Mouse (Mus musculus) left cerebral cortex, adult 2 months (tissue): Measurements from ENCODE around the gene 4933406M09Rik. TPM values are rescaled to one million over a fixed set of nuclear protein-coding genes. Genes with fewer than 3 reads are reported as not detected.

Source experiments
- DNase-seq, 2 experiments: peaks; one replicate each; pipeline ENCODE4 v3.0.0; 2021 to 2022; ENCODE audit warnings: low spot score in 2 of 2, mixed read lengths in 1 of 2; ENCODE audit errors: extremely low spot score in 1 of 2
- H3K27ac ChIP-seq: fragments of 200-600 bp; 2 replicates; pipeline ENCODE4 v1.8.1; 2022
- H3K4me3 ChIP-seq: fragments of 200-600 bp; 2 replicates; pipeline ENCODE4 v1.8.1; 2022
- CTCF ChIP-seq: fragments of 200-600 bp; IDR thresholded peaks from 2 replicates; pipeline ENCODE4 v1.8.1; 2022; ENCODE audit warnings: antibody characterized with exemption, mild to moderate bottlenecking, moderate library complexity
- intact Hi-C: fragments of 180-260 bp; cut with DNase I; formaldehyde crosslinking; loops from one replicate; pipeline ENCODE4 v1.15.1; 2025
- total RNA-seq, 2 experiments: library from RNA; stranded (reverse); gene quantifications; 2 replicates each; pipeline ENCODE4 v1.2.3; 2021

The 4933406M09Rik gene
- total RNA-seq, 2 experiments from 2014 or later = not detected

GRCm38 (mm10) chr1:134347791-134348190 is 37.9 kb upstream of the 4933406M09Rik start:
- TF ChIP-seq CTCF = no peak
- DNase-seq = peak in 1 of 2 experiments; percentile 7
- no peak overlapping the region for H3K4me3 ChIP-seq
- intact Hi-C loops = no loop called here
- no peak overlapping the region for H3K27ac ChIP-seq

DNA sequence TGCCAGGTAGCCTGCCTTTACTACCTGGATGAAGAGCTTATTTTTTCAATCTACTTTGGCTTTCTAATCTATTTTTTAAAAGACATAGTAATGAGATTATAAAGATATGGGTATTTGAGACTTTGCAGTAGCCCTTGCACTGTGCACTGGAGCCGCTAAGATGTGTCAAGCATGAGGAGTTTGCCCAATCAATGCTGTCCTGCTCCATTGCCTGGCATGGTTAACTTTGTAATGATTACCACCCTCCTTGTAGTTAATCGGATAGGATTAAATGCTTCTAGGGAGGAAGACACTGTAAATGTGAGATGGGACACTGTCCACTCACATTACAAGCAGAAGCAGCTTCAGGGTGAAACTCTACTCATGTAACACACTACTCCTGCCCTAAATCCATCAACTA is 32.4 kb upstream of the 4933406M09Rik start:
- no peak overlapping the region for H3K27ac ChIP-seq
- no peak for DNase-seq
- H3K4me3 ChIP-seq = no peak overlapping the region
- TF ChIP-seq CTCF = no peak
- intact Hi-C loops = loop anchor here (10.0 kb wide), 1 partner anchor 271 kb away; no protein-coding TSS in a partner anchor

GRCm38 (mm10) chr1:134357461-134357860 is 28.3 kb upstream of the 4933406M09Rik start:
- no peak overlapping the region for H3K4me3 ChIP-seq
- intact Hi-C loops = loop anchor here (10.0 kb wide), 1 partner anchor 267 kb away; no protein-coding TSS in a partner anchor
- DNase-seq = no peak
- no peak overlapping the region for H3K27ac ChIP-seq
- no peak for TF ChIP-seq CTCF

DNA sequence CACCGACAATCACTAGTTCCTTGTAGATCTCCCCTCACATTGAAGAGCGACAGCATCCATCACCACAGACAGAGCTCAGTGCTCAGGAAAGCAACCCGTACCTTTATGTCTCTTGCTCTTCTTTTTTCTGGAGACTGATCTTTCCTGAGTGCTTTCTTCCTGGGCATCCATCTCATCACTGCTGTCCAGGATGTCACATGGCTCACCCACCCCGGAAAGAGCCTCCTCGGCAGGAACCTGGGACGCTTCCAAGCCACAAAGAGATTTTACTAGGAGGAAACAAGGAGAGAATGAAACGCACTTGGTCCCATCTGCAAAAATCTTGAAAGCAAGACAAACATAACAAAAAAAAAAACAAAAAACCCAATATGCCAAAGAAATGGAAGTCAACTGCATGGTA is 25.1 kb upstream of the 4933406M09Rik start:
- no peak for DNase-seq
- no peak for TF ChIP-seq CTCF
- no peak overlapping the region; the same call in 1 of the 2 replicates for H3K4me3 ChIP-seq
- no peak overlapping the region for H3K27ac ChIP-seq
- intact Hi-C loops = no loop called here

DNA sequence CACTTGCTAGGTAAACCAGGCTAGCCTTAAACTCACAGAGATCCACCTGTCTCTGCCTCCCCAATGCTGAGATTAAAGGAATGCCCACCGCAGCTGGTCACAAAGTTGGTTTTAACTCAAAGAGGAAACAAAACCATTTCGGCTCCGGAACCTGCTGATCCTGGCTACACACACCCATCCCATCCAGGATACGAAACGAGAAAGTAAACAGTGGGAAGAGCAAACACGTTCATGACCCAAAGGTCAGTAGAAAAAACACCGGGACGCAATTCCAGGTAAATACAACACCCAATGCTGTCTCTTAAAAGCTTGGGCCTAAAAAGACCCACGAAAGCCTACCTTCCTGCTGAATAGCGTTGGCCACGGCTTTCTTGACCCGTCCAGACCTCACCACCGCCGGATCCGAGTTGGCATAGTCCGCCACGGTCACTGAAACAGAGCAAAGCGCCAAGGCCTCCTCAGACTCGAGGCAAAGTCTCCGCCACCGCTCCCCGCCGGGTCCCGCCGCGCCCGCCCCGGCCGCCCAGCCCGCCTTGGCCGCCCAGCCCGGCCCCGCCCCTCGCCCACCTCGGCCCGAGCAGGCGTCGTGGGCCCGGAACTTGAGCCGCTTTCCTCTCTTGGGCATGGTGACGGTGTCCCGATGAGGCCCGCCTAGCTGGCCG is 24.4 kb upstream of the 4933406M09Rik start:
- intact Hi-C loops = no loop called here
- no peak for DNase-seq
- Histone ChIP-seq H3K27ac (peak overlapping the region; percentile 91), H3K4me3 (peak overlapping the region; percentile 85)
- TF ChIP-seq CTCF = no peak

- intact Hi-C loops = loop anchor here (1.0 to 2.0 kb wide), 2 partner anchors 53 to 93 kb away; partner anchors contain the start of genes Adipor1 and Klhl12
- H3K4me3 ChIP-seq = peak within 1 kb of the TSS; percentile 85
- peak; percentile 97 to 98 for DNase-seq
- peak within 1 kb of the TSS; percentile 91 for H3K27ac ChIP-seq
- no peak for TF ChIP-seq CTCF
Measured at GRCm38 (mm10) chr1:134361857-134362212, 23.9 kb upstream of the 4933406M09Rik start, which contains the start of gene Tmem183a. Gene Tmem183a, minus strand, starts transcription at chr1:134361979.

GRCm38 (mm10) chr1:134363194-134363593 is 22.5 kb upstream of the 4933406M09Rik start:
- Histone ChIP-seq H3K27ac (no peak overlapping the region), H3K4me3 (no peak overlapping the region)
- intact Hi-C loops = loop anchor here (2.0 kb wide), 1 partner anchor 52 kb away; the partner anchor contains the start of gene Adipor1
- no peak for TF ChIP-seq CTCF
- DNase-seq = no peak

- DNase-seq = no peak
- H3K27ac ChIP-seq = no peak overlapping the region
- H3K4me3 ChIP-seq = no peak overlapping the region
- intact Hi-C loops = no loop called here
- TF ChIP-seq CTCF = no peak
Measured at GRCm38 (mm10) chr1:134365491-134365890, 20.2 kb upstream of the 4933406M09Rik start.

DNA sequence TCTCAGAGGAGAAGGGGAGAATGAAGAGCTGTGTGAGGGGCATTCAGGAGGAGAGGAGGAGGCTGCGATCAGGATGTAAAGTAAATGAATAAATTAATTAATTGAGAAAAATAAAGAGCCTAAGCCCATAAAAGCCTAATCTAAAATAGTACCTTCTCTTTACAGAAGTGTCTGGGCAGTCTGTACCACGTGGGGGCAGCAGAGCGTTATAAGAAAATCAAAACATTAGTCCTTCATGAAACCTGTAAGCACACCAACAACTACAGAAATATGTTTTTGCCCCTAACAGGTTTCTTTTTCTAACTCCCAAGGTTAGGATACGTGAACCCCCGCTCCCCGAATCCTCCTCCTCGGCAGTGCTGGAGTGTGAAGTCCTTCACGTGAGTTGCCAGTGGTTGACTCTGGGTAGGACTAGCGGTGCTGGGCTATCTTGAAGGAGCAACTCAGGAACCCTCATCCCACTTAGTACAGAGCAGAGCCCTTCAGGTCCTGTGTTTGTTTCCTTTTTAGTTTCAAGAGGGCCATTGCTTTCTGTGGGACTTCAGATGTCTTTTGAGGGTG is 16.9 kb upstream of the 4933406M09Rik start:
- DNase-seq = peak; percentile 35 to 53
- peak; percentile 71 for TF ChIP-seq CTCF
- Histone ChIP-seq H3K27ac (no peak overlapping the region), H3K4me3 (no peak overlapping the region)
- intact Hi-C loops = no loop called here

GRCm38 (mm10) chr1:134374124-134374523 is 11.6 kb upstream of the 4933406M09Rik start:
- intact Hi-C loops = no loop called here
- H3K4me3 ChIP-seq = no peak overlapping the region
- no peak for TF ChIP-seq CTCF

DNA sequence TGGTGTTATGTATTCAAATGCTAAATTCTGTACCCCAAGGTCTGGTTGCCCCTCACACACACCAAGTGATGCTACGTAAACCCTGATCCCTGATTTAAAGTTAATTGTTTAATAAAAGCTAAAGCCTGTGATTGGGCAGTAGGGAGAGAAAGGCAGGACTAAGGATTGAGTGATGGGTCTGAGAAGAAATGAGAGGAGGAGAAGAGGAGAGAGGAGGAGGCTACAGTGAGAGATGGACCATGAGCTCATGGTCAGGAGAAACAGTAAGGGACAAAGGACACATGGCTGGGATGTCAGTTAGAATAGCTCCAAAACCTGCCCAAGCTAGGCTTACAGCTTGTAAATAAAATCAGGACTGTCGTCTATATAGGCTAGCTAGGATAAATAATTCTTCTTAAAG is 4.7 kb upstream of the 4933406M09Rik start:
- DNase-seq = no peak
- intact Hi-C loops = no loop called here
- no peak overlapping the region for H3K4me3 ChIP-seq
- H3K27ac ChIP-seq = no peak overlapping the region
- TF ChIP-seq CTCF = no peak

More at GRCm38 (mm10) chr1:134374124-134374523, 11.6 kb upstream of the 4933406M09Rik start:
- H3K27ac ChIP-seq = no peak overlapping the region
- no peak for DNase-seq

GRCm38 (mm10) chr1:134381795-134382625 is 3.7 kb upstream of the 4933406M09Rik start:
- no peak for TF ChIP-seq CTCF

More at GRCm38 (mm10) chr1:134381795-134382625, 3.7 kb upstream of the 4933406M09Rik start:
- intact Hi-C loops = no loop called here
- Histone ChIP-seq H3K4me3 (peak overlapping the region; percentile 28; the same call in 1 of the 2 replicates), H3K27ac (no peak overlapping the region)
- DNase-seq = peak in 1 of 2 experiments; percentile 15
